Mouse (Mus musculus) retina, postnatal 1 day (tissue): ENCODE data around the gene Aagab.
A peak's percentile ranks its signal among the peaks of the same experiment; 100 is the strongest.

Experiments
- DNase-seq: peaks from one replicate; pipeline ENCODE4 v3.0.0-alpha.2; 2012

The Aagab gene

DNA sequence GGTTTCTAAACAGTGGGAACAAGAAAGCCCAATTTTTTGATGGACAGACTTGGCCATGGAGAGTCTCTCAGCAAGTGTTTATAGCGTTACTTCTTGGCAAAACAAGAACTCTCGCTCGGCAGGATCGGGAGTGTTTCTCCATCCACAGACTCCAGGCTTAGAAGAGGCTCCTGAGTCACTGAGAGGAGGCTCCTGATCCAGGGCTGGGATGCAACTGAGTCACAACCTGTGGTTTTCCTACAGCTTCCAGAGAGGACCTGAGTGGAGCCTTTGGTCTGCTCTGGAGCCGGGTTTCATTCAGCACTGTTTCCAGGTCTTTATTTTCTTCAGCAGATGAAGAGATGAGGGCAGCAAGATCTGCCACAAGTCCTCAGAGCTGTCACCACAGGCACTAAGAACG lies 5.5 kb downstream of the Aagab start:
- no peak for DNase-seq

DNA sequence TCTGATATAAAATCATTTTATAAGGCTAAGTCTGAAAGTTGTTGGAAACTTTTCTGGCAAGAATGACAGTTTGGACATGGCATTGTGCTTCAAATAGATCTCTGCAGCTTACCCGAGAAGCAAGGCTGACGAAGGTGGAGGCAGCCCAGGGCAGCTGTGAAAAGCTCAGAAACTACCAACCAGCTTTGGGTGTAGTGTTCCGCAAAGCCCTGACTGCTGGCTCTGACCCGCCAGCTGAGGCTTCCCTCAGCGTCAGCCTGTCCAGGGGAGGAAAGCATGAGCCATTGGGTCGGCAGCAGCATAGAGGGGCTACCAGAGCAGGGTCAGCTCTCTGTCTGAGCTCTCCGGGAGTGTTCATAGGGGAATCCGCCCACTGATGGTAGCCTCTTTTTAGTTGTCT lies 6.8 kb downstream of the Aagab start:
- no peak for DNase-seq

DNA sequence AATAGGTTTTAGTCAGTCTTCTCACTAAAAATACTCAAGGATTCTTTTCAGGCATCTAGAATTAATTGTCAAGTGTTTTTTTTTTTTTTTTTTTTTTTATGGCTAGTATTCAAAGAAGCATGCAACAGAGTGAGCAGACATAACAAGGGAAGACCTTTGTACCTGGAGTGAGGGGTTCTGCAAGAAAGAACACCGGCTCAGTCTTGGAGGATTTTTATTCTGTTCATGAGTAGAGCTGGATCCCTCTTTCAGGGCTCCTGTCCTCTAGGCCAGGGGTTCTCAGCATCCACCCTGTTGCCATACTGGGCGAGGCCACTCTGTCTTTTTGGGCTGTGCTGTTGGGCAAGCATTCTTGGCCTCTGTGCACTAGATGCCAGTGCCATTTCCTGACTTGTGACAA lies 7.3 kb downstream of the Aagab start:
- DNase-seq = no peak

DNA sequence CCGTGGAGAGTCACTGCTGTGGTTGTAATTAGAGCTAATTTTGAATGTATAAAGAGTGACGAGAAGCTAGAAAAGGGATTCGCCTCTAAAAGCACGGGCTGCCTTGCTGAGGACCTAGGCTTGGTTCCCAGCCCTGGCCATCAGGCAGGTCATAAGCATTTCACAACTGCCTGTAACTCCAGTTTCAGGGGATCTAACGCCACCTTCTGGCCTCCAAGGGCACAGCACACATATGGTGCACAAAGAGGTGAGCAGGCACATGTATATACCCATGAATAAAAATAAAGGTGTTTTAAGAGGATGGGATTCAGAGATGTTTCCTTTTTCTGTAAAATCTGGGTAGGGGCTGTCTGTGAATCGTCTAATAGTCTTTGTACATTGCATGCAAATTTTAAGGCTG lies 7.8 kb downstream of the Aagab start:
- DNase-seq = no peak

DNA sequence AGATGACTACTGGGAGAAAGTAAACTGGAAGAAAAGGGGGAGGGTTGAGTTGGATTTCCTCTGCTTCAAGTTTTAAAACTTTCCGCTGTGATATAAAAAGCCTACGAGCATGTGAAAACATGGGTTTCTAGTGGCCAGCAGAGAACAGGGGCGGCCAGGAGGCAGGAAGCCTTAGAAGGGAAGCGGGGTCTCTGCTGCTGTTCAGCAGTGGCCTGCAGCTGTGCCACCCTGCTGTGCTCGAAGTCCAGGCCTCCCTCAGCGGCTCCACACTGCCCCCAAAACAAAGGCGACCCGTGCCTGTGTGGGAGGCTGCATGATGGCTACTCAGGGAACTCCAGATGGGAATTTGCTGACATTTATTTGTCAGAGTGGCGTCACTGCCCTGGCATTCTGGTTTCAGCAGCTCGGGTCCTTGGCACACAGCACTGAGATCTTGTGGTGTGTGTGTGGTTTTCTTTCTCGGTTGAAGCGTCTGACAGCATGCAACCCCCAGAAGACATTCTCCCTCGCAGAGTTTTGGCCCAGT lies 8.4 kb downstream of the Aagab start:
- peak; percentile 74 for DNase-seq

DNA sequence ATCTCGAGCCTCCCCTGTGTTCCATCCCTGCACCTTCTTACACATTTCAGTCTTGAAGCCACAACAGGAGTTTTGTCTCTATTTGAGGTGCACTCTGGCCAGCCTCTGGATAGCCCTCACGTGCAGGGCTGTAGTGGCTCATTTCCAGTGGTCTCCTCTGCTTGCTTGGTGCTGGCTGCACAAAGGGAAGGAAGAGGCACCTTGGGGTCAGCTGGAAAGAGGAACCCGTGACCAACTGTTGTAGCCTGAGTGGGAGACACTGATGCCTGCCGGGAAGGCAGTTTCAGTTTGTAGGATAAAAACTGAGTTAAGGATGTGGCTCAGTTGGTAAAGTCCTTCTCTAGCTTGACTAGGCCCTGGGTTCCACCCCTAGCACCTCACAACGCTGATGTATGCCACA lies 9.5 kb downstream of the Aagab start:
- no peak for DNase-seq

DNA sequence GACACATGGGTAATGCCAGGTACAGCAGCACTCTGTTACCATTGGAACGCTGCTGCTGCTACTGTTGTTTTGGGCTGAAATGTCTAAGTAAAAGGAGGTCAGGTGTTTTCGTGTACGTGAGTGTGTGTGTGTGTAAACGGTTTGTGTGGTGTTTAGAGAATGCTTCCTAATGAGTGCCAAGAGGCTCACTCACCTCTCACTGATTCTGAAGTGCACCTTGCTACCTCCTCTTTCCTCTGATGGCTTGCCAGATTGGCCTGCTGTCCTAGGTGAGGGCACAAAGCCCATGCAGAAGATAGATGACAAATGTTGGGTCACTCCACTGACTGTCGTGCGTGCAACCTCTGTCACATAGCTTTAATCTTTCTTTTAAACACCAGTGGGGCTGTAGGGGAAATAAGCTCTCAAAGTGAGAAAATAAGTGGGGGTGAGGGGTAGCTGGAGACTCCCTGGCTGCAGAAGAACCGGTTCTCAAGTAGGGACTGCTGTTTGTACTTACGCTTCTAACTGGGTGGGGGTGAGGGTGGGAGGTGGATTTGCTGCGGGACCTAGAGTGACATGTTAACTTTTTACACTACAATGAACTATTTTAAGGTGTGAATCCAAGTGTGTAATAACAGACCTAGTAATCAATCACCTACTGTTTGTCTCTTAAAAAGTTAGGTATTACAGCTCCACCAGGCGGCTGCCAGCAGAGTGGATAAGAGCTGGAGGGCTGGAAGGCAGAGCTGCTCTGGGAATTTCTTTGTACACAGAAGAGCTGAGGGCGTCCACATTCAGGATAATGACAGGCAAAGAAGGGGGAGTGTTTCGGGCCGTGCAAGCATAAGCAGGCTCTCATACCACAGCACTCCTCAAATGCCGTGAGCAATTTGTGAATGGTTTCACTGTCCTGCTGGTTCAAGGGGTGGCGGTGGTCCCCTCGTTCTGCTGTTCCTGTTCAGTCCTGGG lies 10.4 kb downstream of the Aagab start:
- peak; percentile 57 for DNase-seq

DNA sequence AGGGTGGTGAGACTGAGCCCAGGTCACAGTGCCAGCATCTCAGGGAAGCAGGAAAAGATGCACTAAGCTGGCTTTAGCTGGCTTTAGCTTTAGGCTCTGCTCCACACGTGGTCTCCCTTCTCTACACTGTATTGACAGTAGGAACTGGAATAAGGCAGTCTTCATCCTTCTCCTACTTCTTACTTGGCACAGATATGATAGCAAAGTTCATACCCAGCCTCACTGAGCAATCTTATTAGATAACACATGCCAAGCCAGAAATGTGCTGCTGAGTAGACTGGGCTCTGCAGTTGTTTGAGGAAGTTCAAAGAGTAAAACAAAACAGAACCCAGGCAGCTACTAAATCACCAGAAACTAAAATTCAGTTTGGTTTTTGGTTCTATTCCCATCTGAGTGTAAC lies 11.1 kb downstream of the Aagab start:
- DNase-seq = peak; percentile 31

DNA sequence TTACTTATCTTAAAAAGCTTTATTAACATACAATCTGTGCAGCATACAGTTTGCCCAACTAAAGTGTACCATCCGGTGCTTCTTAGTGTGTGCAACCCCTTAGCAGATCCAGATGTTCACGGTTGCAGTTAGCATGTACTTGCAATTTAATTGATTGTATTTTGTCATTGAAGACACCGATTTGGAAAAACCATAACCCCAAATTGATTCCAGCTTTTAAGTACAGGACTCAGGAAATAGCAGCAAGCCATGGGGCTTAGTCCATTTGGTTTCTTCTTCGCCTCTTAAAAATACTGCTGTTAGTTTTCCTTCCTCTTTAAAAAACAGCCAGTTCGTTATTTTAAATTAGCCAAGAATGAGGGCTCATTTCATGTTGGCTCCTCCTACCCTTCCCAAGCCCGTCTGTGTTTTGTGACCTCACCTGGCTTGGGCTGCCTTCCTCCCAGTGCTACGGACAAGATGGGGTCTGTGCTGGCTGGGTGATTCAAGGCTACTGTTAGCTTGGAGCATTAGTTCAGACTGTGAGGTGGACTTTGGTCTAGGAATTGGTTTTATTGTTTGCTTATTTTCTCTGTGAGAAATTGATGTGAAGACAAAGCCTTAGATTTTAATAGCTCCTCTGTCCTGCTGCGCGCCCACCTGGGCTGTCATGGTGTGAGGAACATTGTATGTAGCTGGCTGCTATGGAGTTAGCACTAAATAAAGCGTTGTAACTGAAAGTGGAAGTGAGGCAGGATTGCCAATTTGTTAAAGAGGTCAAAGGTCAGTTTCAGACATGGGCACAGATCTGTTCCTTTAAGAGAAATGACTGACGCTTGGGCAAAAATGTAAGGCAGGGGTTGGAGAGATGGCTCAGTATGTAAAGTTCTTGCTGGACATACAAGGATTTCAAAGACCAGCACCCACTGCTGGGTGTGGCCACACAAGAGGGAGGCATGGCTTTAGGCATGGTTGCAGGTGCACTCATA lies 11.8 kb downstream of the Aagab start:
- no peak for DNase-seq

DNA sequence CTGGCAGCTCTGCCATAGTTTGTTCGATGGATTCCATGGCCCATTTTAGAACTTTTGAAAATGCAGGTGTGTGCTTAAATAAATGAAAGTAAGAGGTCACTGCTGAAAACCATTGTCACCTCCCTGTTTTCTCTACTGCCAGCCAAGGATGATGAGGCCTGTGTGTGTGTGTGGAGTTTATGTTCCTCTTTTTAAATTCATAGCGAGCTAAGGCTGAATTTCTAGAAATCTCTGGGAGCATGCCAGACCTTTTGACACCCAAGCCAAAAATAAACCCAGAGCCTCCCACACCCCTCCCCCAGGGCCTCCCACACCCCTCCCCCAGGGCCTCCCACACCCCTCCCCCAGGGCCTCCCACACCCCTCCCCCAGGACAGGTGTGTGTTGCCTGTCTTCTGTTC lies 15.5 kb downstream of the Aagab start:
- no peak for DNase-seq

DNA sequence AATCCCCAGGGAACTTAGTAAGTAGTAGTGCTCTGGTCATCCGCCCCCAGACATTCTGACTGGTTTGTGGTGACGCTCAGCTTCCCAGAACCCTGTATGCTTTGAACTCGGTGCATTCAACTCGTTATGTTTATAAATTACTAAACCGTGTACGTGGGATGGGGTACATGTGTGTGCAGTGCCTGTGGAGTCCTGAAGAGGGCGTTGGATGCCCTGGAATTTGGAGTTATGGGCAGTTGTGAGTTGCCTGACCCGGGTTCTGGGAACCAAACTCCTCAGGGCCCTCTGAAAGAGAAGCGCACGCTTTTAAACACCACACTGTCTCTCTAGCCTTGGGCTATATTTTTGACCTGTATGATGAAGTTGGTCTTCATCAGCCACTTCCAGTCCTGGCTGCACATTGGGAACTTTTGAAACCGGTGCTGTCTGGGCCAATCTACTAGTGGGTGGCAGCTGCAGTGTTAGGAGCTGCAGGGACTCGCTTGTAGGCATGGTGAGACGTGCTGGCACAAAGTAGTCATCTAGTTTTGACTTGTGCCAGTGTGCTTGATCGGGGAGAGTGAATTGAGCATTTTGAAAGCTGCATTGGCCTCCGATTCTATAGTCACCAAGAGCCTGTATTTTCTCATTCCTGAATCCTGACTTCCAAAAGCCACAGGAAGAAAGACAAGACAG lies 21.6 kb downstream of the Aagab start:
- DNase-seq = no peak

DNA sequence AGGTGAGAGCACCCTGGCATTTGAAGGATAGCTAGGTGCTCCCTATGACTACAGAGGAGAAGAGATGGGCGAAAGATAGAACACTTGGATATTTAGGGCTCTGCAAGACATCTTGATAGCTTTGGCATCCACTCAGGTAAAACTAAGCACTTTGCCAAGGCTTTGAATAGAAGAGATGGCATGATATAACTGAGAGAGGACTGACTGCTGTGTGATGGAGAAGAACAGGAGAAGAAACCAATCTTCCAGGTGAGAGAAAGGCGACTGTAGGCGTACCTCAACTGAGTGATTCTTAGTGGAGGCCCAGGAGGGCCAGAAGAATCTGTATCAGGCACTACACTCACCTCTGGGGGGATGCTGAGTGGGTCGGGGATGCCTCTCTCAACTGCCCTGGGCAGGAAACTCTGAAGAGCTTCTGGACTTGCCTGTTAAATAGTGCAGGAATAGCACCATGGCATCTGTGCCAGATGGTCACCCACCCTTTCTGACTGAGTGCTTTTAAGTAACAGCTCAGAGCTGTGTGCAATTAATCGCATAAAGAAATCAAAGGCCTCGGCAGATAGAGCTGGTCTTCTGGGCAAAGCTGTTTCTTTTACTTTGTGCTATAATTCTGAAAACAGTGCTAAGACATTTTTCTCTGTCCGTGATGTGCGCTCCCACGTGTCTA lies 22.8 kb downstream of the Aagab start:
- DNase-seq = no peak

DNA sequence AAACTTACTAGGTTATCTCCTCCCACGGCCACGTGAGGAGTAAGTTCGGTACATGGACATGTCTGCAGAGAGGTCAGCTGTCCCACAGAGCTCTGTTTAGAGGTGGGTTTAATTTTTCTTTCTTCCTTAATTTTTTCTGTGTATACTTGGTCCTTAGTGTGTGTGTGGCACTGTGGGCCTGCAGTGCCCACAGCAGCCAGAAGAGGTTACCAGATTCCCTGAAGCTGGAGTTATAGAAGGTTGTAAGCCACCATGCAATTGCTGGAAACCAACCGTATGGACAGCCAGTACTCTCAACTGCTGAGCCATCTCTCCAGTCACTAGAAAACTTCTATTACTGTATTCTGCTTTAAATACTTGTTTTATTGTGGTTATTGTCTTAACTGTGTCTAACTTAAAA lies 29.6 kb downstream of the Aagab start:
- DNase-seq = no peak

DNA sequence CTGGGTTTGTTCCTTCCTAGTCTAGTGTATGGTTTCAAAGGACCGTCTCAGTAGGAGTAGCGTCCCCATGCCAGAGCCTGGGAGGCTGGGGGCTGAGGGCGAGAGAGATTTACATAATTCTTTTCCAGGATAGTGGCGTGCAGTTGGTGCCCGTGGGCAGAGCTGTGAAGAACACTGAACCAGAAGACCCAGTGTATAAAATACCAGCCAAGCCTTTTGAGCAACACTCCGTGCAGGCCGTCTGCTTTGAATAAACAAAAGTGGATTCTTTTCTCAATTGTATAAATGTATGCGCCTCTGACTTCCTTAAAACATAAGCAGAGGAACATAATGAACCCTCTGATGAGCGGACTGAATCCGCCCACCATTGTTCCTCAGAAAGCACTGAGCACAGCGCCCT lies 30.5 kb downstream of the Aagab start:
- no peak for DNase-seq

DNA sequence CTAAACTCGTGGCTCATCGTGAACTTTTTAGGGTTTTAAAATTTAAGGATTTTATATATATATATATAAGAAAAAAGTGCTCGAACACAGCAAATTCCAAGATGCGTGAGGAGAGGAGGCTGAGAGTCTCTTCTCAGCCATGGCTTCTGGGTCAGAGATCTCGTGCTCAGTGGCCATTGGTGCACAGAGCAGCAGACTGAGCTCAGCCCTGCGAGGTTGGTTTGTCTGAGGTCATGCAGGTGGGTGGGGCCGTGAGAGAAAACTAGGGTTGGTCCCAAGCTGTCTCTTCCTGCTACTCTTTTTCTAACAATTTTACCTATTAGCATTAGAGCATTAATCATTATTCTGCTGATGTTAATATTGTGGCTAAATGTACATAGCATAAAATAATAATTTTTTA lies 30.9 kb downstream of the Aagab start:
- no peak for DNase-seq

DNA sequence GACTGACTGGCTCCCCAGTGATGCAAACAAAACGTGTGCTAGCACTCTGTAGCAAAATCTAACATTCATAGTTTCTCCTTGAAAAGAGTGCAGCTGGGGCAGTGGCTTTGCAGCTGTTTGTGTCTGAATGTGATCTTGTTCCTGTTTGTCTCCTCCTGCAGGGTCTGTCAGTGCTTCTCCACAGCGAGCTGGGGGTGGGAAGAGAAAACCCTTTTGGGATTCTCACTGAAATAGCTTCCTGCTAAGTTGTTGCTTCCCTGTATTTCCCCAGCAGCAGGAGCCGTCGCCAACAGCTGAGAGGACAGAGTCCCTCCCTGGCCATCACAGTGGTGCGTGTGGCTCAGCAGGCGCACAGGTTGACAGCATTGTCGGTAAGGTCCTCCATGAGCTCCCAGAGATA lies 33.7 kb downstream of the Aagab start:
- DNase-seq = no peak

DNA sequence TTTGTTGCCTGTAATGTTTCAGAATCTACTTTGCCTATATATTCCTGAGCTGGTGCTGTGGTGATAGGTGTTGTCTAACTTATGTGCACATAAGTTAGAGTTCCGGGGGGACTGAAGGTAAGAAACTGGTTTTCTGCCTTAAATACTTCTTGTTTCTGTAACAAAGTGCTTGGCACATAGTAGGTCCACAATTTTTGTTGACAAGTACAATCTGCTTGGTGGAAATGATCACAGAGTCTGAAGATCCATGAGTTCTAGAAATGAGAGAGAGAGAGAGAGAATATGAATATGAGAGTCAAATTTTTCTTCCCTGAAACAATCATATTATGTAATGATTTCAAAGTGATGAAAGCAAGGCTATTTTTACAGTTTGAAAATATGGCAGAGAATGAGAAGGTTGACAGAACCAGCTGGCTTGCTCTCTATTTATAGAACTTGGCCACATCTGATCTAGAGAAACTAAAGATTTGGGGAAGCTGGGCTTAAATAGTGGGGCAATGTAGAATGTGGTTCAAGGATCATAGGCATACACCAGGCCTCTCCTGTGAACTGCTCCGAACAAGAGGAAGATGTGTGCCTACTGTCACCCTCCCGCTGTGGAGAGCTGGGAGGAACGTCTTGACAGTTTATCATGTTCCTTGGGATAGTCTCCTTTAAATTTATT lies 39.7 kb downstream of the Aagab start:
- no peak for DNase-seq

DNA sequence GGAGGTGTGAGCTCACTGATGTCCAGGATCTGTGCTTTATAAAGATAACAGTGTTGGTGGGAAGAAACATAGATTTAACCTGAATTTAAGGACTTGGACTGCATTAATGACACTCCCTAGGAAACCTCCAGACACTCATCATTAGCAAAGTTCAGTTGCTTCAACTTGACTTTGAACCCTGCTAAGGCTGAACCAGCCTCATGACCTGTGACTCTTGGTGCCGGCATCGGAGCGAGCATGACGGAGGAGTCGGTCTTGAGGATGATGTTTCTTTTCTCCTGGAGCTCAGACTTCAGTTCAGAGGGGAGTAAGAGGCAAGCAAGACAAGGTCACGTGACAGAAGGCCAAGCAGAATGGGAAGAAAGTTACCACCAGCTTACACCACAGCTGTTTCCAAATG lies 41.6 kb downstream of the Aagab start:
- DNase-seq = no peak

DNA sequence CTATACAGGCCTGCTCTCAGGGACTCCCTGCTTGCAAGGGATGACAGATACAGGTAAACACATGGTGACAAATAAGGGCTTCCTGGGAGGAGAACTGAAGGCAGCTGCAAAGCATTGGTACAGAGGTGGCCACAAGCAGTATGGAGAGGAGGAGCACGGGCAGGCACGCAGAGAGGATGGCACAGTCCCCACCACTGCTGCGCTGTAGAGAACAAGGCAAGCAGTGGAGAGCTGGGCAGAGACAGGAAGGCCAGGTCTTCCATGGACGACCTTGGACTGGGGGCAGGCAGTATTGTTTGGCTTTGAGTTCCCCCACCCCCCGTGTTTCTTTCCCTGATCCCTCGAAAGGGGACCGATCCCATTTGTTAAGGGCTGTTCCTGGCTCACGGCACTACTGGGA lies 42.6 kb downstream of the Aagab start:
- DNase-seq = no peak

DNA sequence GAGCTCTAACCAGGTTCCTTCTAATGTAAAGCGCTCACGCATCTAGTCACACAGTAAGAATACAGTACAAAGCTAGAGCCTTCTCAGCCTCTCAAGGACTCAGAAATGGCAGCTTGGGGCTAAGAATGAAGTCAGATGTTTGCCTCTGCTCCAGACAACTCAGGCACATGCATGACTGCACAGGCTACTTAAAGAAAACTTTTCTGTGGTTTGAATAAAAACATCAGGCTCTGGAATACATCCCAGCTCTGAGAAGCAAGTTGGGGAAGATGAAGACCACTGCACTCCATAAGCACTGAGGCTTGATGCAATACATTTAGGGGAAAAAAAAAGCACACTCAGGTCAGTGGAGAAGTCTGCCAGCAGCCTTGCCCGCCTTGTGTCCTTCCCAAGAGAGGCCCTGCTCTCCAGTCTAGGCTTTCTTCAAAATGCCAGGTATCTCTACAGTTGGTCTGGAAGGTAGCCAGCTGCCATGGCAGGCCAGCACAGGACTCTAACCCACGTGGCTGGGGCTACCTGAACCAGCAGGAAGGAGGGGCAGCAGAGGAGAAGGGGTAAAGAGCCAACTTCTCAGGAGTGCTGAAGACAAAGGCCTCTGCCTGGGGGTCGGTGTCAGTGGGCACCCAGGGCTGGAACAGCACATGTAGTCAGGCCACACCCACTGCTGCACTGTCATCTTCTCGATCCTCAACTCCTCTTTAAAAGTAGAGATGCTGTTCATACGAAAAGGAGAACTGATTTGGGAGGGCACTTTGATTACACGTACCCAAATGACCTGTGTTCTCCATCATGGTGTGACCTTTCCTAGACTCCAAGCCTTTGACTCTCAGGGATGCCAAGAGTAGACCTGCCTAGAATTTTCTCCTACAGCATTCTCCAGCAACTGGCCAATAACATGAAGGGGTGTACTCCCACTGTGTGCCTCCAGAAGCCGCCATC lies 45.4 kb downstream of the Aagab start:
- no peak for DNase-seq

DNA sequence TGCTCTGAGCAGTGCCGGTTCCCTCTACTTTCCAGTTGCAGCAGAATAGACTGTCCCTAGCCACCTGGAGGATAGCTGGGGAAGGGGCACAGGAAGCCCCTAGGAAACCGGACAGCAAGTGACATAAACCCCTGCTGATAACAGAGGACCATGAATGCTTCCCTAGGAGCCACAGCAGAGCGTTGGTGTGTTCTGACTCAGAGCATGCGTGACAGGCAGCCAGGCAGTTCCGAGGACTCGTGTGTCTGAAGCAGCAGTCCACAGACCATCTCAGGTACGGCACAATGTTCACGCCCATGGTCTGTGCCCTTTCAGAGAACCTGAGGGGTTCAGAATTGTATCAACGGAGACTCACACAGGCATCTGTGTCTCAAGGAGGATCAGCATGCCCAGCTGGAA lies 46.1 kb downstream of the Aagab start:
- DNase-seq = no peak
